Mouse (Mus musculus) liver, postnatal 0 days (tissue): ENCODE results near the gene Ptprk.

Experiments
- CTCF ChIP-seq: sonication (generic); IDR thresholded peaks from 2 replicates; pipeline ENCODE4 v1.5.1; 2016; ENCODE audit warnings: antibody characterized with exemption, low read depth
- EP300 ChIP-seq: IDR thresholded peaks from 2 replicates; pipeline ENCODE4 v1.6.1; 2016; ENCODE audit warnings: antibody characterized with exemption, low read depth, mild to moderate bottlenecking

- TF ChIP-seq EP300 (no peak), CTCF (no peak)
These were observed 49.3 kb downstream of the Ptprk start for GRCm38 (mm10) chr10:28123881-28124280.
